Mouse (Mus musculus) hindbrain, embryonic 11.5 days (tissue): Measurements from ENCODE around the gene Pdzrn3. TPM values are rescaled to one million over a fixed set of nuclear protein-coding genes. Genes with fewer than 3 reads are reported as not detected.

Experiments
- ATAC-seq: fragments of 200-750 bp; cut with Nextera tagmentation; 2 replicates; pipeline ENCODE4 v1.8.0; 2017; ENCODE audit warnings: mild to moderate bottlenecking, moderate TSS enrichment, moderate library complexity; ENCODE audit not compliant: low FRiP score
- DNase-seq: peaks from one replicate; pipeline ENCODE4 v3.0.0-alpha.2; 2015; ENCODE audit warnings: low spot score
- H3K27ac ChIP-seq: fragments of 300-500 bp; sonication (generic); 2 replicates; pipeline ENCODE4 v1.5.1; 2014; ENCODE audit warnings: mild to moderate bottlenecking, low read depth, low read length
- H3K27me3 ChIP-seq: fragments of 300-500 bp; sonication (generic); 2 replicates; pipeline ENCODE4 v1.6.1; 2014; ENCODE audit warnings: mild to moderate bottlenecking, low read length, moderate library complexity, mixed read lengths; ENCODE audit not compliant: control insufficient read depth, insufficient read depth
- H3K36me3 ChIP-seq: fragments of 300-500 bp; sonication (generic); 2 replicates; pipeline ENCODE4 v1.6.1; 2014; ENCODE audit warnings: mild to moderate bottlenecking, low read length, moderate library complexity, mixed read lengths; ENCODE audit not compliant: control insufficient read depth, insufficient read depth
- H3K4me1 ChIP-seq: fragments of 300-500 bp; sonication (generic); replicated peaks from 2 replicates; pipeline ENCODE4 v1.6.1; 2014; ENCODE audit warnings: low read length, mixed read lengths; ENCODE audit not compliant: control insufficient read depth, insufficient read depth
- H3K4me2 ChIP-seq: fragments of 300-500 bp; sonication (generic); replicated peaks from 2 replicates; pipeline ENCODE4 v1.6.1; 2014; ENCODE audit warnings: mild to moderate bottlenecking, low read depth, low read length
- H3K4me3 ChIP-seq: fragments of 300-500 bp; sonication (generic); 2 replicates; pipeline ENCODE4 v1.5.1; 2014; ENCODE audit warnings: low read depth, low read length
- H3K9ac ChIP-seq: fragments of 300-500 bp; sonication (generic); 2 replicates; pipeline ENCODE4 v1.6.1; 2014; ENCODE audit warnings: low read depth, low read length
- H3K9me3 ChIP-seq: fragments of 300-500 bp; sonication (generic); 2 replicates; pipeline ENCODE4 v1.6.1; 2016; ENCODE audit warnings: low read length; ENCODE audit not compliant: control insufficient read depth
- WGBS: fragments of 180-500 bp; shearing (Covaris S2); extraction: QIAGEN DNeasy Blood & Tissue Kit; methylation state at CpG from one replicate; pipeline ENCODE4 v1.1.7; 2014; 5-methylcytosine and 5-hydroxymethylcytosine counted together
- polyA plus RNA-seq: library from polyadenylated mRNA; unstranded; fragments of >200 nt; fragmentation: Nextera tagmentation; extraction: Ambion mirVana; gene quantifications from 2 replicates; pipeline ENCODE4 v1.2.1, GENCODE M21; 2014

Gene Pdzrn3
- polyA plus RNA-seq, 1 experiment from 2014 or later: 20.5 TPM

DNA sequence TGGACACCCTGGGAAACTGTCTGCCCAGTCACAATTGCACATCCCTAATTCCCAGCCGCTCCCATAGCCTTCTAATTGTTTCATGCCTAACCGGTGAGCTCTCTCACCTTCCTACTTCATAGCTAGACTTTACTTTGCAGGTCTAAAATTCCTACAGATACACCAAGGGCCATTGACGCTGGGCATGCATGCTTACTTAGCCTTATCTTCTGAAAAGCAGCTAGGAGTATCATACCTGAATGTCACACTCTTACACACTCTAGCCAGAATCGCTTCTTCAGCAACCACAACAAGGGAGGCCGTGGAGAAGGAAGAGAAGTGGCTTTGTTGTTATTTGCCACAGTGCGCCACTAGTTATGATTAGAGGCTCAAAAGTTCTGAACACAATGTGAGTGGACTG, 18.2 kb upstream of the Pdzrn3 start:
- Histone ChIP-seq H3K9ac (no peak overlapping the region), H3K36me3 (no peaks in the 10 kb centered on the region), H3K4me2 (no peak overlapping the region), H3K27me3 (no peaks in the 10 kb centered on the region), H3K9me3 (no peaks in the 10 kb centered on the region), H3K4me1 (no peaks in the 10 kb centered on the region), H3K4me3 (no peak overlapping the region), H3K27ac (no peak overlapping the region)
- ATAC-seq: no peak
- WGBS: 94% methylated on average over 6 of the region's 6 CpGs
- DNase-seq: no peak

DNA sequence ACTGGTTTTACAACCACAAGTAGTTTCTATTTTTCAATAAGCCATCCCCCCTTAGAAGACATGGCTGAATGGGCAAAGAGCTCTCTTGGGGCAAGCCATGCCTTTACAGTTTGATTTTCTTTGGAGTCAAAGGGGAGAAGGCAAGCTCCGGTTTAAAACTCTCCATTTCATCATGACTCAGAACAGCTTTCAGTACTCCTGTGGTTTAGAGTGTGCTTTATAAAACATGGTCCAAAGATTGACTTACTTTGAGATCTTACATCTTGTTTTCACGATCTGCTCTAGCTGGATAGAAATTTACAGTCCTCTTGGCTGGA, 15.1 kb upstream of the Pdzrn3 start:
- no peak overlapping the region for H3K9ac ChIP-seq
- H3K4me1 ChIP-seq: no peaks in the 10 kb centered on the region
- no peak overlapping the region for H3K4me3 ChIP-seq
- ATAC-seq (no peak), DNase-seq (no peak)
- no peaks in the 10 kb centered on the region for H3K36me3 ChIP-seq
- no peaks in the 10 kb centered on the region for H3K27me3 ChIP-seq
- no peaks in the 10 kb centered on the region for H3K9me3 ChIP-seq
- no peak overlapping the region for H3K4me2 ChIP-seq
- 79% methylated on average over 2 of the region's 2 CpGs for WGBS
- no peak overlapping the region for H3K27ac ChIP-seq

DNA sequence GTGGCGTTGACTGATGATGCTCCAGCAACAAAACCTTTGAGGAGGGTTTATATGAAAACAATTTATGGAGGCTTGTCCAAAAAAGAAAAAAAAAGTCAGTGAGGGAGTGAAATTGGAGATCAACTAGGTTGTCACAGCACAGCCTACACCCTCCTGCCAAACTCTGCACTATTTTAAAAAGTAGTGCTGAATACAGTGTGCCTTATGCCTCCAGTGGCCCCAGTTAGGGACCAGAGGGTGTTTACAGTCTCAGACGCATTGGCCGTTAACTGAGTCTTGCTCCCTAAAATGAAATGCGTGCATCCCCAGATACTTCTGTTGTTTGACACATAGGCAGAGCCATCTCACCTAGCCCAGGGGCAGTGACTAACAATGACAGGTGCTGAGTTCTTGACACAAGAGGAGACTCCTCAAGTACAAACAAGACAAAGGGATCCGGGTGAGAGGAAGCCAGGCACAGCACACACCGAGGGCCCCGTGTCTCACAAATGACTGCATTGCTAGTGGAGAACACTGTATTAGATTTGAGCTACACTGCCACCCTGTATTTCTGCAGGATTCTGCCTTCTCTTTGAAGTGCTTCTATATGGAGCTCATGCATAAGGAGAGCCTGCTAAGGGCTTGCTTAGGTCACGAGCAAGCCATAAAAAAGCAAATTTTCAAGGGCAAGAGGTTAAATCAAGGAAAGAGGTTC, 14.6 kb upstream of the Pdzrn3 start:
- Histone ChIP-seq H3K4me1 (no peaks in the 10 kb centered on the region), H3K4me2 (no peak overlapping the region)

DNA sequence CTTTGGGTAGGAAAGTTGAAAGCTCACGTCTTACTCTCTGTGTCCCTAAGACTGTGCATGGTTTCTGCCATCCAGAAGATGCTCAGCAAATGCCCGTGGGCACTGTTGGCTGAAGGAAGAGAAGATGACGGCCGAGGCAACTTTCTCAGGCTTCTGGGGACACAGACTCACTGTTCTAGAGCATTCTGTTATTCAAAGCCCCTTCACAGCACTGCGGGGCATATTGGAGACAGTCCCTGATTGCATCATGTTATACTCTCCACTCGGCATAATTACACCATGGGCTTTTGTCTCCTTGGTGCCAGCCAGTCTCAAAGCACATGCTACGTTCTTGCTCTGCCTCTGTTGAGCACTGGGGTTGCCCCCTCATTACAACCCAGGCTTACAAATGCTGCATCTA, 7.8 kb upstream of the Pdzrn3 start:
- Histone ChIP-seq H3K4me3 (no peak overlapping the region), H3K27me3 (no peaks in the 10 kb centered on the region), H3K36me3 (no peaks in the 10 kb centered on the region), H3K4me1 (no peaks in the 10 kb centered on the region), H3K9me3 (no peaks in the 10 kb centered on the region), H3K27ac (no peak overlapping the region), H3K4me2 (no peak overlapping the region), H3K9ac (no peak overlapping the region)
- no peak for DNase-seq
- ATAC-seq: no peak
- WGBS: 84% methylated on average over 7 of the region's 7 CpGs

More for the DNA sequence above, 14.6 kb upstream of the Pdzrn3 start:
- no peaks in the 10 kb centered on the region for H3K36me3 ChIP-seq
- DNase-seq (no peak), ATAC-seq (no peak)
- WGBS: 80% methylated on average over 8 of the region's 8 CpGs
- no peak overlapping the region for H3K9ac ChIP-seq
- H3K27ac ChIP-seq: no peak overlapping the region
- no peaks in the 10 kb centered on the region for H3K9me3 ChIP-seq
- H3K27me3 ChIP-seq: no peaks in the 10 kb centered on the region
- no peak overlapping the region for H3K4me3 ChIP-seq

DNA sequence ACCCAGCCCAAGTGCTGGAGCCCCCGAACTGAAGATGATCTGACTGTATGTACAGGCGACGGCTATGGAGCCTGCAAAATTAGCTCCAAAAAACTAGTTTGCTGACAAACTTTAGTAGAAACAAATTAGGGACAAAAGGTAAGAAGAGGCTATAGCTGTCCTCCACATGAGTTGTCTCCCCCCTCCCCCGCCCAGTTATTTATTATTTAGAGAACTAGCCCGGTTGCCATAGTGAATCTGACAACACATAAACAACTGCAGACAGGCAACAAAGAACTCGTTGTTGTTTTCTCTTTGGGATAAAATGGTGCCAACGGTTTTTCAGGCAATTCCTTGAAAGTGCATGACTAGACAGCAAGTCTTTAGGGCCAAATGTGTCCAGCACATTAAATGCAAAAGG, 7.3 kb upstream of the Pdzrn3 start:
- no peak for DNase-seq
- H3K9me3 ChIP-seq: no peaks in the 10 kb centered on the region
- 81% methylated on average over 7 of the region's 7 CpGs for WGBS
- no peaks in the 10 kb centered on the region for H3K4me1 ChIP-seq
- H3K4me2 ChIP-seq: no peak overlapping the region
- no peak for ATAC-seq
- no peak overlapping the region for H3K9ac ChIP-seq
- no peaks in the 10 kb centered on the region for H3K36me3 ChIP-seq
- H3K4me3 ChIP-seq: no peak overlapping the region
- H3K27ac ChIP-seq: no peak overlapping the region
- H3K27me3 ChIP-seq: no peaks in the 10 kb centered on the region

DNA sequence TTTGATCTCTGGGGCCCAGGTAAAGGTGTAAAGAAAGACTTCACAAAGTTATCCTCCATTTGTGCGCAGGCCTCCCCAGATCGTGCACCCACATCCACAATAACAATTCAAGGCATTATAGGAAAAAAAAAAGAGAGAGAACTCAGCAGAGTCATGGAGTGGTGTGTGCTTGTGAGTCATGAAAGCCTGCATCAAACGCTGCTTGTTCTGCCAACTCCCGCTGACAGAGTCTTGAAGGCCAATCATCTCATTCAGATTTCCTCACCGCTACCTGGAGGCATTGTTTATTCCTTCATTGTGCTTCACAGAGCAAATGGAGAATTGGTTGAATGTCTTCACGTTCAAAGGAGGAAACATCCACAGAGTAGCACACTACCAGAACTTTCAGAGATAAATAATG, 6.8 kb upstream of the Pdzrn3 start:
- Histone ChIP-seq H3K4me1 (no peaks in the 10 kb centered on the region), H3K9ac (no peak overlapping the region), H3K4me3 (no peak overlapping the region), H3K9me3 (no peaks in the 10 kb centered on the region), H3K4me2 (no peak overlapping the region), H3K27me3 (no peaks in the 10 kb centered on the region; the same call in 1 of the 2 replicates), H3K36me3 (no peaks in the 10 kb centered on the region), H3K27ac (no peak overlapping the region)
- DNase-seq (no peak), ATAC-seq (no peak)
- WGBS: 74% methylated on average over 6 of the region's 6 CpGs

DNA sequence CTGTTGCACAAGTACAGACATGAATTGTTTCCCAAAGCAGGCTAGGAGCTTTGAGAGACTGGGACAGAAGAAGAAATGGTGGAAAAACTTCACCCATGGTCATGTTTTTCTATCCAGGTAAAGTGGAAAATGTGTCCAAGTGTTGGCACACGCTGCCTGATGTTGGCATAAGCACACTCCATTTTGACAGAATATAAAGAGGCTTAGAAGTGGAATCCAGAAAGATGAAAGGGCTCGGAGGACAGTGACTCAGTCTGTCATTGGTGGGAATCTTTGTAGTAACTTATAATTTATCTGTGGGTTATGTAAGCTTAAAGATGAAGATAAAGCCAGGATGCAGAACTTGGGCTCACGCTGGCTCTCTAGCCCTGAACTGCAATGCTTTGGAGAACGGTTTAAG, 5.2 kb upstream of the Pdzrn3 start:
- ATAC-seq (no peak), DNase-seq (no peak)
- H3K4me3 ChIP-seq: no peak overlapping the region
- no peaks in the 10 kb centered on the region for H3K36me3 ChIP-seq
- no peak overlapping the region for H3K9ac ChIP-seq
- no peaks in the 10 kb centered on the region for H3K9me3 ChIP-seq
- no peaks in the 10 kb centered on the region; the same call in 1 of the 2 replicates for H3K27me3 ChIP-seq
- H3K27ac ChIP-seq: no peak overlapping the region
- H3K4me1 ChIP-seq: no peaks in the 10 kb centered on the region
- H3K4me2 ChIP-seq: no peak overlapping the region
- 90% methylated on average over 4 of the region's 4 CpGs for WGBS

DNA sequence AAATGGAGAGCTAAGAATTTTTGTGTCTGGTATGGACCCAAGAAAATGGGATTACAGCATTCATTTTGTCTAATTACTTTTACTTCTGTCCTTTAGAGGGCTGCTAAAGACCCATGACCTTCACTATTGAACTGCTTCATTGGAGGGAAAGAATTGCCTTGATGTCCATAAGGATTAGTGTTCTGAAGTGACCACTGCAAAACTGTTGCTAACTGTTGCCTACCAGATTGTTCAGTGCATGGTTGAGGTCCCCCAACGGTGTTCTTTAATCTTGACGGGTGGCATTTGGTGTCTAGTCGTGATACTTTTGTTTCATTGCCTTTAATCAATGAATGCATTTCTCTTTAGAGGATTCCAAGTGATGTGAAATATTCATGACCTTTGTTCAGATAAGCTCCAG, 1.8 kb upstream of the Pdzrn3 start:
- WGBS: 60% methylated on average over 3 of the region's 3 CpGs
- Histone ChIP-seq H3K4me1 (peaks cover 2% of the 10 kb centered on the region; the same call in 1 of the 2 replicates), H3K9ac (no peak overlapping the region), H3K36me3 (no peaks in the 10 kb centered on the region), H3K4me2 (no peak overlapping the region), H3K4me3 (no peak overlapping the region), H3K27me3 (no peaks in the 10 kb centered on the region; the same call in 1 of the 2 replicates), H3K27ac (no peak overlapping the region), H3K9me3 (no peaks in the 10 kb centered on the region)
- DNase-seq (no peak), ATAC-seq (no peak)

DNA sequence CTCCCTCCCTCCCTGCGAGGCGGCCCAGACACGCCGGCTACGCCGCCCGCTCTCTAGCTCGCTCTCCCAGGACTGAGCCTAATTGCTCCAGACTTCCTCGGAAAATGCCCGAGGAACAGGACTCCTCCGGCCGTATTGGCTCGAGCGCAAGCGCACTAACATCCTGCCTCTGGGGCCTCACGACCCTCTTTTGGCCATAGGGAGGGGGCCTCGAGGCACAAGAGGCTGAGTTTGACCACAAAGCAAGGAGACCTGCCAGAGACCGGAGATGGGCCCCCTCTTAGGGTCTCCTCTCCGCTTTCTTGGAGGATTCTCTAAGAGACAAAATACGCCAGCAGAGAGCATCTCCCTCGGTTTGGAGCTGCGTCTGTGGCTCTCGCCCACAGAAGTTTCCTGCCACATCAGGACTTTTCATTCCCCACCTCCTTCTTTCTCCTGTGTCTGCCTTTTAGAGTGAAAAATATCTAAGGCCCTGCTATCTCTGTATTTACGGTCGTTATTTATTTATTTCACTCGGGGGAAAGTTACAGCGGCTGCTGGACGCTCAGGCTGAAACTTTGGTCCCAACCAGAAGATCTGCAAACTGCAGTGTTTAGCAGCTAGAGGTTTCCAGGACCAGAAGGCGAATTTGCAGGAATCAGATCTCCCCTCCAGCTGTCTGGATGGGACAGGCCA, 375 bp upstream of the Pdzrn3 start:
- Histone ChIP-seq H3K9me3 (no peaks in the 10 kb centered on the region), H3K4me1 (peaks cover 2% of the 10 kb centered on the region; the same call in 1 of the 2 replicates), H3K9ac (no peak overlapping the region; the same call in 1 of the 2 replicates), H3K4me3 (peak overlapping the region; percentile 60), H3K27me3 (no peaks in the 10 kb centered on the region; the same call in 1 of the 2 replicates), H3K36me3 (no peaks in the 10 kb centered on the region), H3K4me2 (peak overlapping the region; percentile 99), H3K27ac (peak overlapping the region; percentile 73)
- DNase-seq: peak; percentile 89
- peak; percentile 92 for ATAC-seq
- under 1% methylated on average over 23 of the region's 29 CpGs for WGBS
